Comparison of ENCODE assay signal across 17 mouse cellular contexts in genomic region chr3:133113281-133113680, GRCm38 (mm10).
"Had no signal": no experiment of that assay in that cellular context is flagged by ENCODE, and none has a peak within 500 bp of the region (broad histone marks: within the 10 kb centered on the region; RNA-seq: fewer than 3 reads in every experiment).

No protein-coding gene starts in this region.

- H3K27ac ChIP-seq: lung, embryonic 15.5 days; macrophage; midbrain, embryonic 13.5 days; midbrain, embryonic 15.5 days; neural tube, embryonic 12.5 days; stomach, embryonic 15.5 days; stomach, postnatal 0 days had no signal

- H3K4me1 ChIP-seq: lung, embryonic 15.5 days; midbrain, embryonic 13.5 days; midbrain, embryonic 15.5 days; neural tube, embryonic 12.5 days; stomach, embryonic 15.5 days had no signal

- ATAC-seq: lung, postnatal 0 days; midbrain, embryonic 13.5 days; midbrain, embryonic 15.5 days had no signal

- H3K9ac ChIP-seq: lung, embryonic 15.5 days; midbrain, embryonic 13.5 days; midbrain, embryonic 15.5 days; neural tube, embryonic 12.5 days; stomach, embryonic 15.5 days had no signal

- H3K4me2 ChIP-seq: lung, embryonic 15.5 days; midbrain, embryonic 11.5 days; midbrain, embryonic 13.5 days; midbrain, embryonic 15.5 days; neural tube, embryonic 12.5 days; stomach, embryonic 15.5 days had no signal

- H3K27me3 ChIP-seq: lung, embryonic 15.5 days; megakaryocyte, embryonic 14.5 days; midbrain, embryonic 13.5 days; midbrain, embryonic 15.5 days; neural tube, embryonic 12.5 days; stomach, embryonic 15.5 days had no signal

- H3K4me3 ChIP-seq: lung, embryonic 15.5 days; megakaryocyte, embryonic 14.5 days; midbrain, embryonic 13.5 days; midbrain, embryonic 15.5 days; neural tube, embryonic 12.5 days; stomach, embryonic 15.5 days had no signal

- H3K9me3 ChIP-seq: lung, embryonic 15.5 days; midbrain, embryonic 13.5 days; midbrain, embryonic 15.5 days; neural tube, embryonic 12.5 days; stomach, embryonic 15.5 days had no signal

- DNase-seq: lung, adult 2 months; lung, postnatal 14 days; lung, postnatal 36 days; right cerebral cortex, postnatal 14 days; thymus, adult 2 months; thymus, postnatal 25 days; thymus, postnatal 4 days had no signal
